Mouse (Mus musculus) MEL (cell line): ENCODE measurements around the gene Pard3b.

Experiments used
- CHD1 ChIP-seq: IDR thresholded peaks from 2 replicates; pipeline ENCODE4 v1.6.1; 2012; ENCODE audit warnings: low read depth, mild to moderate bottlenecking, inconsistent platforms, low read length, improper control_type of control experiment
- CTCF ChIP-seq, 3 experiments: IDR thresholded peaks in 2 of 3; conservative IDR thresholded peaks in 1 of 3; 2 replicates each; pipeline ENCODE4 v1.5.1; 2011 to 2012; ENCODE audit warnings: low read length in 3 of 3, low read depth in 2 of 3, mild to moderate bottlenecking in 2 of 3, improper control_type of control experiment in 1 of 3, inconsistent platforms in 1 of 3, mixed read lengths in 1 of 3, moderate library complexity in 1 of 3; ENCODE audit not compliant: control insufficient read depth in 1 of 3, insufficient read depth in 1 of 3, poor library complexity in 1 of 3, severe bottlenecking in 1 of 3
- E2F4 ChIP-seq: IDR thresholded peaks from 2 replicates; pipeline ENCODE4 v1.6.1; 2011; ENCODE audit warnings: low read depth, low read length, improper control_type of control experiment, borderline replicate concordance
- EP300 ChIP-seq, 2 experiments: IDR thresholded peaks; 2 replicates each; pipeline ENCODE4 v1.6.1; 2011; ENCODE audit warnings: improper control_type of control experiment in 2 of 2, low read length in 2 of 2, low read depth in 1 of 2, mild to moderate bottlenecking in 1 of 2
- ETS1 ChIP-seq: IDR thresholded peaks from 2 replicates; pipeline ENCODE4 v1.6.1; 2012; ENCODE audit warnings: low read depth, mild to moderate bottlenecking, inconsistent platforms, low read length, improper control_type of control experiment, moderate library complexity
- HCFC1 ChIP-seq: IDR thresholded peaks from 2 replicates; pipeline ENCODE4 v1.6.1; 2012; ENCODE audit warnings: low read depth, mild to moderate bottlenecking, inconsistent platforms, low read length, improper control_type of control experiment, moderate library complexity
- MAFK ChIP-seq: IDR thresholded peaks from 2 replicates; pipeline ENCODE4 v1.6.1; 2011; ENCODE audit warnings: low read depth, mild to moderate bottlenecking, low read length, improper control_type of control experiment, borderline replicate concordance
- MYB ChIP-seq: IDR thresholded peaks from 2 replicates; pipeline ENCODE4 v1.6.1; 2011; ENCODE audit warnings: mild to moderate bottlenecking, low read depth, low read length, improper control_type of control experiment
- POLR2AphosphoS5 ChIP-seq: IDR thresholded peaks from 2 replicates; pipeline ENCODE4 v1.6.1; 2012; ENCODE audit warnings: low read depth, borderline replicate concordance, mild to moderate bottlenecking, inconsistent platforms, low read length, moderate library complexity, mixed read lengths
- SIN3A ChIP-seq: IDR thresholded peaks from 2 replicates; pipeline ENCODE4 v1.6.1; 2012; ENCODE audit warnings: low read length, improper control_type of control experiment, inconsistent platforms

- TF ChIP-seq SIN3A (no peak), CTCF (IDR thresholded peaks at IDR 0.05 in 2 of 3, conservative IDR thresholded peaks at IDR 0.05 in 1 of 3; ENCODE audit: control insufficient read depth in 1 of 3, insufficient read depth in 1 of 3, low read depth in 2 of 3, low read length in 3 of 3, poor library complexity in 1 of 3, severe bottlenecking in 1 of 3) (no peak), CHD1 (no peak), MAFK (no peak), HCFC1 (no peak), E2F4 (no peak), POLR2AphosphoS5 (no peak), ETS1 (no peak), MYB (no peak), EP300 (IDR thresholded peaks at IDR 0.05; ENCODE audit: low read depth in 1 of 2, low read length in 2 of 2) (no peak)
Measured at GRCm38 (mm10) chr1:62499146-62499545, 860.5 kb downstream of the Pard3b start.
